Mouse (Mus musculus) cortical plate, adult 2 months (tissue): ENCODE measurements around the gene Rbm48.

ENCODE experiments used
- CTCF ChIP-seq: fragments of 200-500 bp; IDR thresholded peaks from 2 replicates; pipeline ENCODE4 v1.5.1; 2011; ENCODE audit warnings: mild to moderate bottlenecking, control low read depth, low read length; ENCODE audit not compliant: insufficient read depth; ENCODE audit errors: extremely low read depth
- POLR2A ChIP-seq: fragments of 200-500 bp; IDR thresholded peaks from 2 replicates; pipeline ENCODE4 v1.6.1; 2011; ENCODE audit warnings: mild to moderate bottlenecking, low read length, control low read depth; ENCODE audit not compliant: insufficient read depth; ENCODE audit errors: extremely low read depth

- TF ChIP-seq CTCF, result no peak
- no peak for TF ChIP-seq POLR2A
These were observed 52.0 kb downstream of the Rbm48 start for GRCm38 (mm10) chr5:3544480-3544769.
